Mouse (Mus musculus) inflammation-experienced regulatory T-cells (primary cell): ENCODE data around the gene Eipr1. TPM values are rescaled to one million over a fixed set of nuclear protein-coding genes. Genes with fewer than 3 reads are reported as not detected.

ENCODE experiments used
- polyA plus RNA-seq, 2 experiments: library from polyadenylated mRNA; unstranded; fragments of 100-300 nt; shearing (Covaris generic); gene quantifications; one replicate each; pipeline ENCODE4 v1.2.1; 2017

Gene Eipr1
- polyA plus RNA-seq: 10 to 100 TPM; 41.1 to 49.3 TPM

DNA sequence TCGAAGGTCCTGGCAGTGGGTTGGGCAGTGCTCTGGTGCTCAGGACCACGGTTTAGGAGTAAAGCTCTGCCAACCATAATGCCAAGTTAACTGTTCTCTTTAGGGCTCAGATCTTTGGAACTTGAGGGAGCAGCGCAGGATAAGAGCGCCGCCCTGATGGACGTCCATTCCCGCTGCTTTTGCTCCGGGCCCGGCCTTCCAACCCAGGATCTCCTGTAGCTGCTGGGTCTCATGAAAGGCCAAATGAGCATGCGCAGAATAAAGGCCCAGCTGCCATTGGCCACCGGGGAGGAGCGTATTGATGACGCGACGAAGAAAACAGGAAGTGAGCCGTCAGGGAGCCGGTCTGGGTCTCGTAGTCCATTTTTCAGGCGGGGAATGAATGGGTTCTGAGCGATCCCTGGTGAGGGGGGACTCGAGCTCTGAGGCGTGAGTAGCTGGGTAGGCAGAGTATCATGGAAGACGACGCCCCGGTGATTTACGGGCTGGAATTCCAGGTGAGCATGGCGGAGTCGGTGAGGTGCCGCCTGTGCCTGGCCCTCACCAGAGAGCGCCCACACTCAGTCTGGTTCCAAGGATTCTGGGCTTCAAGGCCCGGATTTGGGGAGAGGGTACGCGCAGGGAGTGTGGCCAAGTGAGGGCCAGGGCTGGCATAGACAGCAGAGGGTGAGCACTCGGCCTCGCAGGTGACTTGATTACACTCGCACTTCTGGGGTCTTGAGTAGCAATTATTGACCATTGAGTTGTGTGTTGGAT, at the start of gene Eipr1:
Gene Eipr1, plus strand, starts transcription at position 296 of the 756 bp plus-strand sequence.

DNA sequence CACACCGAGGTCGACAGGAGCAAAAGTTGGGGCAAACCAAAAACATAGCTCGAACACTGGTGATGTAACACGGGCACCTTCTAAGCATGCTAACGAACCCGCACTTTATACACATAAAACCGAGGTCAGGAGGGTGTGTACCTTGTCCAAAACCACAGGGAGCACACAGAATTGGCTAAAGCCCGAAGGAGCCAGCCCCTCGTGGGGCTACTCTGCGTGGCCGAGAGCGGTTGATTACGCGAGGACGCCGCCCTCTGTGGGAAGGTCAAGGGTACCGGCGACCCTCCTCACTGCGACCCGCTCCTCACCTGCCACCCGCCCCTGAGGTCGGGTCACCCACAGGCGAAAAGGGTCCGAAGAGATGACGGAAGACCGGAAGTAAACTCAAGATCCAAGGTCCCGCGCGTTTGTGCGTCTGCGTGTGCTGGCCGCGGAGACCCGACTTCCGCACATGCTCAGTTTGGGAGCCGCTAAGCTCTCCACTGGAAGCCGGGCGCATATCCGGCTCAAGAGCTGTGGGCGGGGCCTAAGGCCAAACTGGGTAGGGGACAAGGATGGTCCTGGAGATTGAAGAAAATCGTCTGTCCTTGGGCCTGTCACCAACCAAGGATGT, 1.5 kb upstream of the Eipr1 start, which contains the start of gene Trappc12:
Gene Trappc12, minus strand, starts transcription at position 452 of the 613 bp plus-strand sequence.

Other genes with a start within 250 kb of the Eipr1 start
- gene Dcdc2c, start 199.4 kb upstream of the Eipr1 start, polyA plus RNA-seq: under 1 TPM in 1 of 2 experiments, not detected in 1; 0.11 TPM
- gene Allc, start 169.3 kb upstream of the Eipr1 start, polyA plus RNA-seq: under 1 TPM in 1 of 2 experiments, not detected in 1; 0.54 TPM
- not detected for gene Colec11, start 128.4 kb upstream of the Eipr1 start, polyA plus RNA-seq
- gene Rps7, start 115.8 kb upstream of the Eipr1 start, polyA plus RNA-seq: 100 to 1,000 TPM; 715 to 896 TPM
- 10 to 100 TPM; 37.1 to 37.2 TPM for gene Rnaseh1, start 102.2 kb upstream of the Eipr1 start, polyA plus RNA-seq
- 10 to 100 TPM; 68.4 to 78.1 TPM for gene Adi1, start 76.6 kb upstream of the Eipr1 start, polyA plus RNA-seq
- 10 to 100 TPM; 67.4 to 68.6 TPM for gene Trappc12, start 1.3 kb upstream of the Eipr1 start, polyA plus RNA-seq